Mouse (Mus musculus) hematopoietic stem cell, adult 5-6 weeks (primary cell): ENCODE results near the gene Vrk1. TPM values are rescaled to one million over a fixed set of nuclear protein-coding genes. Genes with fewer than 3 reads are reported as not detected.

Experiments used
- ATAC-seq, 2 experiments: fragments of 125-278 bp in 1 of 2; replicated peaks in 1 of 2; 2 replicates each; pipeline ENCODE4 v1.8.0; 2016 to 2017; ENCODE audit warnings: inconsistent platforms in 2 of 2, mild to moderate bottlenecking in 2 of 2, moderate number of reproducible peaks in 2 of 2, low read depth in 1 of 2, moderate TSS enrichment in 1 of 2; ENCODE audit not compliant: low FRiP score in 2 of 2, poor library complexity in 2 of 2, severe bottlenecking in 2 of 2, insufficient read depth in 1 of 2, low TSS enrichment in 1 of 2
- total RNA-seq: library from RNA; stranded (forward); fragments of 172-1452, 232-1000 nt; gene quantifications from 2 replicates; pipeline ENCODE4 v1.2.3, GENCODE M21; 2017

The Vrk1 gene
- total RNA-seq, result 145 and 151 TPM in 2 replicates

DNA sequence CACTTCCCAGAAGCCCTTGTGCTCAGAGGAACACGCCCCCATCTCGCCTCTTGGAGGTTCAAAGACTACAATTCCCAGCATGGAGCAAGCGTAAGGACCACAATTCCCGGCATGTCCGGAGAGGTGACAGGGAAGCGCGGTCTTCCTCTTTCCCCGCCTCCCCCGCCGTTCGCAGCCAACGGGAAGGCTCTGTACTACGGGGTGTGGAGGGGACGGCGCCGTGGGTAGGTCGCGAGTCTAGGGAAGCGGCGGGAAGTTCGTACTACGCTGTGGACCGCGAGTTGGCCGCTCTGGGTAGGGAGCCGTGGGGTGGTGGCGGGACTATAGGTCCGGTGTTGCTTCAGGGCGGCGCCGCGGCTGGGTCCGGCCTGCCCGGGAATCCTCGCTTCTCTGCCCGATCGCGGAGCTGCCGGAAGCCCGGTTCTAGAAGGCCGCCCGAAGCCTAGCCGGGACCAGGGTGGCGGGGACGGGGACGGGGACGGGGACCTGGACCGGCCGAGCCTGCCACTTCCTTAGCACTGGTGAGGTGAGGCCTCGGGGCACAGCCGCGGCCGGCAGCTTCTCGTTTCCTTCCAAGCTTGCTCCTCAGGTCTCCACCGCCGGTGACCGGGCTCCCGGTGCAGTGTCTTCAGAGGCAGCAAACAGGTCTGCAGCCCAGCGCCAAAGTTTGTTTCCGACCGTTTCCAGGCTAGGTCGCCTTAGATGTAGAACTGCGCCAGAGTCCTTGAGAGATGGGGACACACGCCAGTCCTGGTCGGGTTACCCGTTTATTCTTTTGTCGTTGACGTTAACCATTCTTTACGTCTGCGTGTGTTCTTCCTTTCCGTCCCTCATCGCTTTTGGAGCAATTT lies at the start of gene Vrk1:
Gene Vrk1 (plus strand): TSS at position 164 of the 851 bp plus-strand sequence.
- ATAC-seq, result peak; percentile 96 to 99

DNA sequence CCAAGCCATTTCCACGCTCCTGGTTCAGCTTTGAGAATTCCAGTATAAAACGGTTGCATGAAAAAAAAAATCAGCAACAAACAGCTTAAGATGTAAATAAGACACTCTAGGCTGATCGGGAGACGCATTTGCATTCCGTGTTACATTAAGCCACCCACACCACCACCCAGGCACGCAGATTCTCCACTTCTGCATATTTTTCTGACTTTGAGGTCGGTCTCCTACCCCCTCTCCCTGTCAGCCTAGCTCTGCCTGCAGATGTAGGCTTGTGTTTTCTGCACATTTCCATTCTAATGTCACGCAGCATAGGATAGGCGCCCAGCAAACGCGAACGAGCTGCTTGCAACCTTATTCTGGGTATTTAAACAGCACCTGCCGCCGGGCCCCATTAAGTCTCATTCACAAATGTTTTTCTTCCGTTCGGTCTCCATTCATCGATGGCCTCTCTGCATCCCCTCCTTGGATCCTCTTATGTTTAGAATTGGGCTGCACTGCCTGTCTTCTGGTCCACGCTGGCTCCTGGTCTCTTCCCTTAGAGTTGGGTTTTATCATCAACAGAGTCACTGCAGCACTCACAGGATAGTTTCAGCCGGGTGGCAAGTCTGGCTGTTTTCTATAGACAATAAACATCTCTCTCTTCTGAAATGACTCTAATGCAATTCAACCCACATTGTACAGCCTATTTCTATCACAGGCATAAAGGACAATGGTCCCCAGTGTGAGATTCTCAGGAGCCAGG lies 49.3 kb upstream of the Vrk1 start:
- ATAC-seq, result no peak

DNA sequence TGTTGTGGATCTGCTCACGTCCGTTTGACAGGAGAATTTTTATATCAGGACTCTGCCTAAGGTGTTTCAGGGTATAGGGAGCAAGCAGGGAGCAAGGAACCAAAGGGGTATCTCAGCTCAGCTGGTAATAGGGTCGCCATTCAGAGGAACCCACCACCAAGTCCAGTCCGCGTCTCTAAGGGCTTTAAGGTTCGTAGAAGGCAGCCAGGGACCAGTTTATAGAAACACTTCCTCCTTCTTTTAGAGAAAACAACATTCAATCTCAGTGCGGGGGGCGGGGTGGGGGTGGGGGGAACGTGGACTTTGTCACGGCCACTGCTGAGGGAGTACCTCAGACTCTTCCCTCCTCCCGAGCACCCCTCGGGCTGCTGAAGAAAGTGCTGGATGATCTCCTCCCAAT lies 48.4 kb upstream of the Vrk1 start:
- ATAC-seq, result no peak

GRCm38 (mm10) chr12:105962103-105963011 lies 47.7 kb upstream of the Vrk1 start:
- peak; percentile 86 to 90 for ATAC-seq

DNA sequence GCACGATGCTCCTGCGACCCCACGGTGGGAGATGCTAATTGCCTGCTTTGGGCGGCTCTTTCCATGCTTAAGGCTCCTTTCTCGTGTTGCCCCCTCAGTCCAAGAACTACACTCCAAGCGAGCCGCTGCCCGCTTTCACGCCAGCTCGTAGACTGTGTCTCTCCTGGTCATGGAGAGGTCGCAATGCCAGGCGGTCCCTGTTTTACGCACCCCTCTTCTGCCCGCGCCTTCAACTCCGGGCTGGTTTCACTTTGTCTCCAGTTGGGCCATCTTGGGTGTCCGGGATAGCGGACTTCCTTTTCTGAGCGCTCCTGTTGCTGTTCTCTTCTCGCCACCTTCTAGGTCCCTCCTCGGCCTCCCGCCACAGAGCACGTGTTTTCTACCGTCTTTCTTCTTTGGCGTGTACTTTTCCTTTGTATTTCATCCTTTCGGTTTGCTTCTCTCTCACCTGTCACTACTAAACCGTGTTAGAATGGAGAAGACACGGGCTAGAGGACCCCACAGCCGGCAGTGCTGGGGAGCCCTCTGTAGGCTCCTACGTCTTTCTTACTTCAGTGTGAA lies 46.9 kb upstream of the Vrk1 start:
- ATAC-seq, result peak; percentile 40 to 59

DNA sequence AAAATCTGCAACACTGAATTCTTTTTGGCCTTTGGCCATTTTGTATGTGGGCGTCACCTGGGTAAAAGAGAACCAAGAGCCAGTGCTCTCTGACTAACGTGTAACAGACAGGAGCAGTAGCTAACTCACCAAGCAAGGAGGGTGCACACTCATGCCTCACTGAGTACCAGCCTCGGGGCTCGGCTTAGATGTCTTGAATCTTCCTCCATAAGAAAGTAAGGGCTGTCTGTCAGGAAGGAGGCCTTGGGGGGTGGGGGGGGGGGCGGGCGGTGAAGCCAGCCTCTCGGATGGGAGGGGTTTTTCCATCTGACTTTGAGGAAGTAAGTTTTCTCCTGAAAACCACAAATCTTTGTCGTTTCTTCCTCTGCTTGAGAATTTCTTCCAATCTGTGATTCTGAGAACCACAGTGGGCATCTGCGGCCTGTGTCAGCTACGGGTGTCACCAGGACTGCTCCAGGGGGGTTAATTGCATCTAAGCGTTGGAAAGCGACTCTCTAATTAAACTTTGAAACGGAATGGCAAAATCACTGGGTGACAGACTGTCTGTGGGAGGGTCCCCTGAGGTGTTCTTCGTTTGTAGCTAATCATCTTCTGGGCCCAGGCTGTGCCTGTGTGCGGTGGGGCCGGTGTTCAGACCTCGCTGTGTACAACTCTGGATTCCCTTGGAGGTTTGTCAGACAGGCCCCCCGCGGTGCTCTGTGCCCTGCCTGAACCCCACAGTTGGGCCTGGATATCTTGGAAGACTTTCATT lies 43.0 kb upstream of the Vrk1 start:
- ATAC-seq, result peak; percentile 26 to 38

DNA sequence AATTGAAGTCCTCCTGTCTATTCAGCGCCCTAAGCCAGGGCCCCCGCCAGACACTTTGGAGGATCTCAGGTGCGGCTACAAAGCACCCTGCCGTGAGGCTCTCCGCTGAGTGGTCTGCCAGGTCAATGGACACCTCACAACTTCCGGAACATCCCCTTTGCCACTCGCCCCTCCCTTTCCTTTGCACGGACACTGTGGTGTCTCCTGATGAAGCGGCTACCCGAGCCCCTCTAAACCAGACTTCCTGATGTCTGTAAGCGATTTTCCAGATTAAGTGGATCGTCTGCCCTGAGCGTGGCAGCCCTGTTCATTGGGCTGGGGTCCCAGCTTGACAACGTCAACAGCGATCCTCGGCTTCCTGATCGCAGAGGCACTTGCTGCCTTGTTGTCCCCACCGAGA lies 42.2 kb upstream of the Vrk1 start:
- no peak for ATAC-seq

- ATAC-seq, result peak; percentile 95
Observed at GRCm38 (mm10) chr12:105971182-105971581, 38.8 kb upstream of the Vrk1 start.

GRCm38 (mm10) chr12:105972673-105973072 lies 37.4 kb upstream of the Vrk1 start:
- ATAC-seq, result no peak

DNA sequence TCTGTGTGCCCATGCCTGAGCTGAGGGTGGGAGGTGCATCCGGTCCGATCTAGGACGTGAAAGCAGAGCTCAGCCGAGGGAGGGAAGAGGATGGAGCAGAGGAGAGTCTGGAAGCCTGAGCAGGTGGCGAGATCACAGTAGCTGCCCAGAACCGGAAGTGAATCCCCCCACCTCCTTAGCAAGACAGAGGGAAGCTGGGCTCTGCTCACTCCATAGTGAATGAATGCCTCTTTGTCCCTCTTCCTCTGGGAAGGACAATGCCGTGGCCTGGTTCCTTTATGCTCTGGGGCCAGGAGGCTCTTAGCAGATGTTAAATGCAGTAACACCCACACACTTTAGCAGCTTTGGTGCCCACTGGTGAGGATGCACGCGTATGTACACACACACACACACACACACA lies 36.3 kb upstream of the Vrk1 start:
- no peak for ATAC-seq

DNA sequence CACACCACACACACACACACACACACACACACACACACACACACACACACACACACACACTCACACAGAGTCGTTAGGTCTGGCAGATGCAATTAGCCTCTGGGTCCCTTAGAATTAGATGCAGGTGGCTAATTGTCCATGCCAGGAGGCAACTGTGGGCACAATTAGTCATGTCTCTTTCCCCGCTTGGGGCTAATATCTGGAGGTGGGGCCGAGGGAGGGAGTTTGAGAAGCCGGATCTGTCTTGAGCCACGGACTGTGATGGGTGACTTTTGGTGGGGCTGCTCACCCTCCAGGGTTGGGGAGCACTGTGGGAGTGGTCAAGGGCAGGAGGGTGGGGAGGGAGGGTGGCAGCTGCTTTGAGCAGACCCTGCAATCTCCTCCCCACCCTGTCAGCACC lies 35.9 kb upstream of the Vrk1 start:
- no peak for ATAC-seq

- peak; percentile 45 to 67; a peak in 3 of 4 replicates for ATAC-seq
Observed at GRCm38 (mm10) chr12:105981121-105981973, 28.7 kb upstream of the Vrk1 start.

- no peak for ATAC-seq
Observed at GRCm38 (mm10) chr12:105981974-105982305, 28.1 kb upstream of the Vrk1 start.

DNA sequence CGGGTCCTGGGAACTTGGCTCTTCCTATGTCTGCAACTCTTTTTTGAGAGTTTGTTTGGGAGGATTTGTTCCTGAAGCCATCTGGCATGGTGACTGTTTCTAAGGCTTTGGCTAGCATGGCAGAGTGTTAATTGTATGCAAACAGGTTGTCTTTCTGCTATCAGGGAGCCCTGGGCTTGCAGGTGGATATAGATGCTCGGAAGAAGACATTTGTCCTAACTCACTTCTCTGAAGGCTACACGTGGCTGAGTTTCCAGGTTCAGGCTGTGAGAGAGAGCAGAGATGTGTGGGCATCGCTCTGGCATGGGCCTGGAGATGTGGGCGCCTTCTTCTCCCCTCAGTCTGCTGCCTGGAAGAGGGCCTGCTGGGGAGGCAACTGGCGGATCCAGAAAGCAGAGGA lies 27.4 kb upstream of the Vrk1 start:
- ATAC-seq, result no peak

DNA sequence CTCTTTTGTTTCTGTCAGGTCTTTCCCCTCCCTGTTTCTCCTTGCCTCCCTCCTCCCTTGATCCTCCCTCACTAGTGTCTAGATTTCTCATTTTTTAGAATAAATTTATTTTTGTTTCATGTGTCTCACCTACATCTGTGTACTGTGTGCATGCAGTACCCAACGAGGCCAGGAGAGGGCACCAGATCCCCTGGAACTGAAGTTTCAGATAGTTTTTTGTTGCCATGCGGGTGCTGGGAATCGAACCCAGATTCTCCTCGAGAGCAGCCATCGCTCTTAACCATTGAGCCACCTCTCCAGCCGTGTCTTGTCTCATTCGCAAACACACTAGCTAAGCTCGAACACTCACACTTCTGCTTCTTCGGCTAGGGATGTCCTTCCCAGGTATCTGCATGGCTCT lies 26.5 kb upstream of the Vrk1 start:
- no peak for ATAC-seq

DNA sequence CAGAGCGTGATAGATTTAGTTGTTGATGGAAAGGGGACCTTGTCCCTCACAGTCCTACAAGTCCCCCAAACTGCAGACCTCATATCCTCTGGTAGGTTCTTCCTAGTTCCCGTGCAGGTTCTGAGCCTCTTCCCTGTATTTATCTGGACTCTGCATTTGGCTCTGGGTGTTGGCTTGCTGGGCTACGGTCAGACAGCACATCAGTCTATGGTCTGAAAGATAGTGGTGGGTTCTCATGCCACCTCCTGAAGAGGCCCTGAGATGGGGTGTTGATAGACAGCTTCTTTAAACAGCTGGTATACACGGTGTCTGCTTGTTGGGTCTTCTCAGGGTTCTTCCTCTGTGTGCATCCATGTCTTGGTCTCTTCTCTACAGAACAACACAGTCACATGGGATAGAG lies 21.6 kb upstream of the Vrk1 start:
- ATAC-seq, result no peak
